Mouse (Mus musculus) 3134 (cell line): ENCODE results near the gene Chd2.
"Not testable (repeated sequence)": the region's sequence is repeated elsewhere in the genome, so short reads cannot be mapped to it uniquely, and the experiment has no call there.

ENCODE experiments used
- DNase-seq: peaks from one replicate; pipeline ENCODE4 v3.0.0-alpha.2; 2011; ENCODE audit warnings: low spot score; ENCODE audit not compliant: insufficient read length; ENCODE audit errors: extremely low read depth

Gene Chd2

DNA sequence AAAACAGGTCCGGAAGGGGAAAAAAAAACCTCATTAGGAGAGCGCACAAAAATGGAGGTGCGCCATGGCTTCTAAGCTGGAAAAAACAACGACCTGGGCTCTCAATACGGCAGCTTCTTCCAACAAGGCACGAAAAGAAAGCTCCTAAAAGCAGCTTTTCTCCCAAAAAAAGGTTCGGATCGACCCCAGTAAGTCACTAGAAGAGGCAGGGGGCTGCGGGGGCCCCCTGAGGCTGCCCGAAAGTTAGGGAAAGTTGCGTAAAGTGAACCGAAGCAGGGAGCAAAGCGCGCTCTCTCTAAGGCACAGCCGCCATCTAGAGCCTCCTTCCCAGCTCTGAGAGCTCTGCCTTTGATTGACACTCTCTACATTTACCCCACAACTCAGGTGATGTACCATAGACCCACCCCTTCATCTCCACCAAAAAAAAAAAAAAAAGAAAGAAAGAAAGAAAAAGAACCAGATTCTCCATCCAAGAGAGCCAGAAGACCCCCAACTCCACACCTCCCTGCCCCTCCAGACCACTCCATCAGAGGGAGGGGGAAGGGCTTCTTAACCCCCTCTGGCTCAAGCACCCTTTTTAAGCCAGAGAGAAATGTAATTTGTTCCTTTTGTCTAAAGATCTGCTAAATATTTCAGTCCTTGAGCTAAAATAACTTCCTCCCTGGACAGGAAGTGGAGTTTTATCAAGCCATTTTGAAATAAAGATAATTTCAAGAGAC is at the start of gene Chd2:
TSS of gene Chd2 (minus strand) at position 419 of the 719 bp plus-strand sequence.
- DNase-seq = peak; percentile 77

DNA sequence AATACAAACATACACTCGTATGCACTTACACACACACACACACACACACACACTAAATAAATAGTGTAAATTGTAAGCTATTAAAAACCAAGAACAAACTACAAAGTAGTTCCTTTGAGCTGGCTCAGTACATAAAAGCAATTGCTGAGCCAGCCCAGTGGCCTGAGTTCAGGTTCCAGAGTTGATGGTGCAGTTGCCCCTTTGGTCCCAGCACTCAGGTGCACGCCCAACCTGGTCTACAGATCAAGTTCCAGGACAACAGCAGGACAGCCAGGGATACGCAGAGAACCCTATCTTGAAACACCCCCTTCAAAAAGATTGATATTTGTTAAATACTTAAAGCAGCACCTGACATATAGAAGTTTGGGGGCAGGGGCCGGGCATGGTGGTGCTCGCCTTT is 49.1 kb upstream of the Chd2 start:
- no peak for DNase-seq

GRCm38 (mm10) chr7:73589208-73589771 is 47.7 kb upstream of the Chd2 start:
- DNase-seq = peak; percentile 48

DNA sequence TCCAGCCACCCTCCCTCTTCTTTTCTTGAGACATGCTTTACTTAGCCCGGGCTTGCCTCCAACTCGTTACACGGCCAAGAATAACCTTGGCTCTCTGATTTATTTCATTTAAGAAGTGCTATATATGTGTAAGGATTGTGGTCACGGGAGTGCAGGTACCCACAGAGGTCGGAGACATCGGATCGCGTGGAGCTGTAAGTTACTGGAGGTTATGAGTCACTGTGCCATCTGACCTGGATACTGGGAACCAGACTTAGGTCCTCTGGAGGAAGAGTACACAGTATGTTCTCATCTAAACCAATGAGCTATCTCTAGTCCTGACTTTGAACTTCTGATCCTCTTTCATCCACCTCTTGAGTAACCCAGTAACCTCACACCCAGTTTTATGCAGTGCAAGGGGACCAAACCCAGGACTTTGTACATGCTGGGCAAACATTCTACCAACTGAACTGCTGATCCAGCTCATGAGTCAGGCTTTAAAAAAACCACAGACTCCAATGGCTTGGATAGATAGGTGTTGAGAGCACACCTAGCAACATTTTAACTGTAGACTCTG is 46.8 kb upstream of the Chd2 start:
- DNase-seq = peak; percentile 65

DNA sequence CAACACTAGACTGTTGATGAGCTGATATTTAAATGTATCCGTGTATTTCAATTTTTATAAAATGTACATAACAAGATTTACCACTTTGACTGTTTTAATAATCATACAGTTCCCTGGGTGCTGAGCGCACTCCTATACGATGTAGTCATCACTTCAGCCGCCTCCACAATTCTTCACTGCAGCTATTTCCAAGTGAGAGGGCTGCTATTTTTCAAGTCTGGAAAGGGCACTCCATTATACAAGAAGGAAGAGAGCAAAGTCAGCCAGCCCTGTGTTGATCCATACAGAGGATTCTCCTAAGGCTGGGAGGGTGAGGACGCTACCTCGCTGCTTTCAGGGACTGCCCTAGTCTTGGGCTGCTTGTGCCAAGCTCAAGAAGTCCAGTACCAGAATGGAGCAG is 45.1 kb upstream of the Chd2 start:
- no peak for DNase-seq

DNA sequence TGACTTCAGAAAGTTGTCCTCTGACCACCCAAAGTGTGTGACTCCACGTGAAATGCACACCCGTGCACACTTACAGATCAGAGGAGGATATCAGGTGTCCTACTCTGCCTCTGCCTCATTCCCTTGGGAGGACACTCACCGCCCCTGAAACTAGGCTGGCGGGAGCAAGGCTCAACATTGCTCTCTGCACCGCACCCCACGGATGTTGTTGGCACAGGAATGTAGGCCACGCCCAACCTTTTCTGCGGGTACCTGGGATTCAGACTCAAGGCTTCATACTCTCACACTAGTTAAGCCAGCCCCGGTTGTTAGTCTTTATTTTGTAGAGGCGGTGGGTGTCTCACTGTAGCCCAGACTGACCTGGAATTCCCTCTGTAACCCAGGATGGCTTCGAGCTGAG is 44.6 kb upstream of the Chd2 start:
- DNase-seq = no peak

DNA sequence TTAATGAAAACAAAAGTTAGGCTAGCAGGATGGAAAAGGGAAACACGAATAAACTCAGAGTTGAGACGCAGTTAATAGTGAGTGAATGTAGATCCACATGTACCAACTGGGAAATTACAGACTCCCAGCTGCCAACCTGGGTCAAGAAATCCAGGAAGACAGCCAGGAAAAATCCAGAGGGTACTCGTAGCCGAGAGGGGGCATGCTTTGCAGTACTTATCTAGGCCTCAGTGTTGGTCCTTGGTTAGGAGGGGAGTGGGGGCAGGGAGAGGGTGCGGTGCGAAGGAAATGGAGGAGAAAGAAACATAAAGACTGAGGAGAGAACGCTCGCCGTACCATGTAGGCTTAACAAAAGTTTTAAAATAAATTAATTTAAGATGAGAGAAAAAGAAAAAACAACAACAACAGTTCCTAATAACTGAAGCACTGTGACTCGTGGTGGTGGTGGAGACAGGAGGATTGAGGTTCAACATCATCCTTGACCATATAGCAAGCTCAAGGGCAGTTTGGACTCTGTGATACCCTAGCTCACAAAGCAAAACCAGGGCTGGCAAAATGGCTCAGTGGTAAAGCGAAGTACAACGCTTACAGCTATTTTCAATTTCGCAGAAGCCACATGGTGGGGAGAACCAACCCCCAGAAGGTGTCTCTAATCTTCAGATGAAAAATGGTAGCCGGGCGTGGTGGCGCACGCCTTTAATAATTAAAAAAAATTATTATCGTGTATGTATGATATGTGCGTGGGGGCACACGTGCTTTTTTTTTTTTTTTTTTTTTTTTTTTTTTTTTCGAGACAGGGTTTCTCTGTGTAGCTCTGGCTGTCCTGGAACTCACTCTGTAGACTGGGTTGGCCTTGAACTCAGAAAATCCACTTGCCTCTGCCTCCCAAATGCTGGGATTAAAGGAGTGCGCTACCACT is 43.7 kb upstream of the Chd2 start:
- DNase-seq = no peak

DNA sequence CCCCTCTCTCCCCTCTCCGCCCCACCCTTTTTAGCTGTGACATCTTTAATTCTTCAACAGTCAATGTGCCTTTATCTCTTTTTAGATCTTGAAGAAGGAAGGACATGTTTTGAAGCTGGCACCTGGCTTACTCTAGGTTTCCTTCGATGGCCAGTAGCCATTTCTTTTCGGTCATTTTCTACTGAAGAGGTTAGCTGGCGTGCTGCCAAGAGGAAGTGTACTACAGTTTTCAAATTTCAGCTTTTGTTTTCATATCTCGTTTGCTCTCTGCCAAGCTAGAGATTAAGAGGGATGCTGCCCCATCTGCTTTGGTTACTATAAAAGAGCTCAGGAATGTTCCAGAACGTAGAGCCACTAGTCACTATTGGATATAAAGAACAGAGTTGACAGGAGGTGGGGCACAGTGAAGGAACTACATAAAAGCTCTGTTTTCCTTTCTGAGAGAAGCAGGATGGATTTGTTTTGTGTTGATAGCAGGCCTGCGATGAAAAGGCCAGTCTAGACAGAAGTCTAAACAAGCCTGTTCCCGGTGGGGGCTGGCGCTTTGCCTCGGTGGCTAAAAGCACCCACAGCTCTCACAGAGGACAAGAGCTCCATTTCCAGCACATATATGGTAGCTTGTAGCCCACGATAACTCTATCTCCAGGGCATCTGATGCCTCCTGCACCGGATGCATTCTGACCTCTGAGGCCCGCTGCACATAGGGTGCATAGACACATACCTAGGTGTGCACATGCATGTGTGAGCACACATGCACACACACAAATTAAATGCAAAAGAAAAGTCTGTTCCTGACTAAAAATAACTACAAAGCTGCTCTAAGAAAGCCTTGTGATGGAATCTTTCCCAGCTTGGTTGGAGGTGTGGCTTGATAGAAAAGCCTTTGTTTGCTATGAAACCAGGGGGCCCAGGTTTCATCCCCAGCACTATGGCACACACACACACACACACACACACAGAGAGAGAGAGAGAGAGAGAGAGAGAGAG is 42.7 kb upstream of the Chd2 start:
- no peak for DNase-seq

GRCm38 (mm10) chr7:73583400-73583799 is 41.8 kb upstream of the Chd2 start:
- DNase-seq = no peak

DNA sequence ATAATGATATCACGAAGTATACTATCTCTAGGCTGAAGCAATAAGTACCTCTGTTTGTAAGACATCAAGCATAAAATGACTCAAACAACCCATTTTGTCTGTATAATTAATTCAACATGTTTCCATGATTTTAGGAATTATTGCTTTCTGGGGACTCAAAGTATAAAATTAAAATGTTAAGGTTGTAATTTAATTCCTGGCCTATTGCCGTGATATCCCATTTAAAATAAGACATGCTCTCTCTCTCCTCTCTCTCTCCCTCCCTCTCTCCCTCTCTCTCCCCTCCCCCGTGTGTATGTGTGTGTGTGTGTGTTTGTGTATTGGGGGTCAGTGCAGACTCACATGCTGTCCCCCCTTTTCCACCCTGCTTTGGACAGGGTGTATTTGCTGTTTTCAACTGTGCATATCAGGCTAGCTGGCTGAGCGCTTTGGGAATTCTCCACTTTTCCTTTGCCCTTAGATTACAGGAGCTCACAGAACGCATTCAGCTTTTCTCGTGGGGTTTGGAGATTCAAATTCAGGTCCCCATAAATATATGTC is 40.3 kb upstream of the Chd2 start:
- DNase-seq = no peak

DNA sequence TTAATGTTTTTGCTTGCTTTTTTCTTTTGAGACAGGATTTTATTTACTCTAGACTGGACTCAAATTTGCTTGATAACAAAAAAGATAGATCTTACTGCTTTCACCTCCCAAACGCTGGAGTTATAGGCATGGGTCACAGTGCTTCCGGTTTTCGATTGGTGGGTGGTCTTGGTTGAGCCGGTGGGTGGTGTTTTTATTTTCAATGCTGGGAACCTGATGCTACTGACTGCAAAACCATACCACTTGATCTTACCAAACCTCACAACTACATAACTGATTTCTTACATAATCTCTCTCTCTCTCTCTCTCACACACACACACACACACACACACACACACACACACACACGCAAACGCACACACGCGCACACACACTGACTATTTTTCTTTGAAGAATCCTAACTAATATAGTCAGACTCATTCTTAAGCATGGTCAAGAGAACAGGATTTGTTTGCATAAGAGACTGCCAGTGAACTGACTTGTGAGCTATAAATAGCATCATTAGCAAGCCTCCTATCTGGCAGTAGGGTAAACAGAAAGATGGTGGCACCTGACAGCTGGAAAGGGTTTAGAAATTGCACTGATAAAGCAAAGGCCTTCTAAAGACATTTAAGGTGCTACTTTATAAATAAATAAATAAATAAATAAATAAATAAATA is 37.6 kb upstream of the Chd2 start:
- peak; percentile 54 for DNase-seq

GRCm38 (mm10) chr7:73577888-73578421 is 36.3 kb upstream of the Chd2 start:
- no peak for DNase-seq

GRCm38 (mm10) chr7:73576101-73576936 is 34.7 kb upstream of the Chd2 start:
- DNase-seq = no peak

GRCm38 (mm10) chr7:73575257-73575656 is 33.6 kb upstream of the Chd2 start:
- DNase-seq = no peak

DNA sequence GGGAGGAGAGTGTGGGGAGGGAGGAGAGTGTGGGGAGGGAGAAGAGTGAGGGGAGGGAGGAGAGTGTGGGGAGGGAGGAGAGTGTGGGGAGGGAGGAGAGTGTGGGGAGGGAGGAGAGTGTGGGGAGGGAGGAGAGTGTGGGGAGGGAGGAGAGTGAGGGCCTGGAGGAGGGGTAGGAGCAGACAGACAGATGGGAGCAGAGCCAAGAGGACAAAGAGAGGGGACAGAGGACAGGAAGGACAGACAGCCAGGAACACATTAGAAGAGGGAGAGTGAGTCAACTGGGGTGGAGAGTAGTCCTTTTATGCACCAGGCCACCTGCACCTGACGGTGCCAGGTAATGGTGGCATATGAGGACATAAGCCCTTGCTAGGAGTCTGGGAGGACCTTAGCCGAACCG is 33.0 kb upstream of the Chd2 start:
- DNase-seq = not testable (repeated sequence)

DNA sequence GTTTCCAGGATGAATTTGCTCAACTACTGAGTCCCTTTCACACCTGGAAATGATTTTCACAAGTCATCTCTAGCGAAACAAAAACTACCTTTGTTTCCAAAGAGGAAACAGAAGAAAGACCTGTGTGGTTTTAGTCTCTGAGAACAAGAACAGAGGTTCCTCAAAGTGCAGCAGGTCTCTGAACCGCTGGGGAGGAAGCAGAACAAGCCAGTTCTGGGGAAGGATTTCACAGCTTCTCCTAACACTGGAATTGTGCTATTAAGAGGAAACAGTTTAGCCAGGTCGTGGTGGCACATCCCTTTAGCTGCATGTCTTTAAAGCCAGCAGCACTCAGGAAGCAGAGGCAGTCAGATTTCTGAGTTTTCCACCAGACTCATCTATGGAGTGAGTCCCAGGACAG is 30.9 kb upstream of the Chd2 start:
- no peak for DNase-seq

GRCm38 (mm10) chr7:73568801-73569403 is 27.3 kb upstream of the Chd2 start:
- no peak for DNase-seq

DNA sequence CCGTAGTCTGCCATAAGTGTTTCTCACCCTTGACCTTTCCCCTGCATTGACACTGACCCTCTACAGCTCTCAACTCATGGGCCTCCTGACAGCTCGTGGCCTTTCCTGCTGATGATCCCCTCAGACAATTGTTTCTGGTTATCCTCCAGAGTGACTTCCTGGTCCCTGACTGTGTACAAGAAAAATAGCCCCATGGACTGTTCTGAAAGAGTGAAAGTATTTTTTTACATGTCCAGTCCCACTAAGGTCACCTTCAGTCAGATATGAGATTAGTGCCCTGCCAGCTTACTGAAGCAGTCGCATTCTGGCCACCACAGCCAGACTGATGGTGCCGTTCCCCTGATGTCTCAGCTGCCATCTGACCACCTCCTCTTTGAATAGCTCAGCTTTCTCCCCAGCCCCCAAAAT is 26.1 kb upstream of the Chd2 start:
- no peak for DNase-seq
